Mouse (Mus musculus) liver, embryonic 14.5 days (tissue): ENCODE results near the gene Cap1.

Source experiments
- CTCF ChIP-seq: IDR thresholded peaks from 2 replicates; pipeline ENCODE4 v1.5.1; 2016; ENCODE audit warnings: antibody characterized with exemption, low read depth, control low read depth
- EP300 ChIP-seq: IDR thresholded peaks from 2 replicates; pipeline ENCODE4 v1.6.1; 2016; ENCODE audit warnings: antibody characterized with exemption, low read depth

GRCm38 (mm10) chr4:122827651-122828050 lies 58.2 kb downstream of the Cap1 start:
- no peak for TF ChIP-seq CTCF
- TF ChIP-seq EP300, result no peak
